Mouse (Mus musculus) forebrain, embryonic 16.5 days (tissue): ENCODE measurements around the gene Ssr2. TPM values are rescaled to one million over a fixed set of nuclear protein-coding genes. Genes with fewer than 3 reads are reported as not detected.

Source experiments
- ATAC-seq: fragments of 200-750 bp; cut with Nextera tagmentation; 2 replicates; pipeline ENCODE4 v1.8.0; 2017; ENCODE audit warnings: mild to moderate bottlenecking, moderate library complexity
- H3K27ac ChIP-seq: fragments of 300-500 bp; sonication (generic); 2 replicates; pipeline ENCODE4 v1.5.1; 2014; ENCODE audit warnings: low read length, control low read depth
- H3K27me3 ChIP-seq: fragments of 300-500 bp; sonication (generic); replicated peaks from 2 replicates; pipeline ENCODE4 v1.6.1; 2014; ENCODE audit warnings: low read length; ENCODE audit not compliant: control insufficient read depth, insufficient read depth
- H3K36me3 ChIP-seq: fragments of 300-500 bp; sonication (generic); 2 replicates; pipeline ENCODE4 v1.6.1; 2014; ENCODE audit not compliant: control insufficient read depth, insufficient read depth
- H3K4me1 ChIP-seq: fragments of 300-500 bp; sonication (generic); replicated peaks from 2 replicates; pipeline ENCODE4 v1.6.1; 2014; ENCODE audit warnings: low read length; ENCODE audit not compliant: control insufficient read depth, insufficient read depth
- H3K4me2 ChIP-seq: fragments of 300-500 bp; sonication (generic); 2 replicates; pipeline ENCODE4 v1.6.1; 2014; ENCODE audit warnings: mild to moderate bottlenecking, low read length, control low read depth
- H3K4me3 ChIP-seq: fragments of 300-500 bp; sonication (generic); replicated peaks from 2 replicates; pipeline ENCODE4 v1.5.1; 2014; ENCODE audit warnings: mild to moderate bottlenecking, low read length, control low read depth
- H3K9ac ChIP-seq: fragments of 300-500 bp; sonication (generic); replicated peaks from 2 replicates; pipeline ENCODE4 v1.6.1; 2014; ENCODE audit warnings: low read depth, low read length, control low read depth
- H3K9me3 ChIP-seq: fragments of 300-500 bp; sonication (generic); 2 replicates; pipeline ENCODE4 v1.6.1; 2016; ENCODE audit warnings: low read length; ENCODE audit not compliant: control insufficient read depth
- WGBS: fragments of 180-500 bp; shearing (Covaris S2); extraction: QIAGEN DNeasy Blood & Tissue Kit; methylation state at CpG from one replicate; pipeline ENCODE4 v1.1.7; 2014; 5-methylcytosine and 5-hydroxymethylcytosine counted together
- polyA plus RNA-seq: library from polyadenylated mRNA; unstranded; fragments of >200 nt; fragmentation: Nextera tagmentation; extraction: Ambion mirVana; gene quantifications from 2 replicates; pipeline ENCODE4 v1.2.1, GENCODE M21; 2015

The Ssr2 gene
- polyA plus RNA-seq, 1 experiment from 2014 or later: 140 TPM

- Histone ChIP-seq H3K9me3 (no peaks in the 10 kb centered on the region), H3K4me2 (no peak overlapping the region), H3K36me3 (no peaks in the 10 kb centered on the region), H3K27ac (no peak overlapping the region), H3K4me3 (no peak overlapping the region), H3K9ac (no peak overlapping the region), H3K4me1 (peaks cover 14% of the 10 kb centered on the region), H3K27me3 (no peaks in the 10 kb centered on the region)
- no peak for ATAC-seq
- 81% methylated on average over 8 of the region's 8 CpGs for WGBS
Observed at GRCm38 (mm10) chr3:88618074-88618871, 42.6 kb downstream of the Ssr2 start.

- 49% methylated on average over 9 of the region's 9 CpGs for WGBS
- no peaks in the 10 kb centered on the region for H3K36me3 ChIP-seq
Observed at GRCm38 (mm10) chr3:88619113-88620097, 43.7 kb downstream of the Ssr2 start.

DNA sequence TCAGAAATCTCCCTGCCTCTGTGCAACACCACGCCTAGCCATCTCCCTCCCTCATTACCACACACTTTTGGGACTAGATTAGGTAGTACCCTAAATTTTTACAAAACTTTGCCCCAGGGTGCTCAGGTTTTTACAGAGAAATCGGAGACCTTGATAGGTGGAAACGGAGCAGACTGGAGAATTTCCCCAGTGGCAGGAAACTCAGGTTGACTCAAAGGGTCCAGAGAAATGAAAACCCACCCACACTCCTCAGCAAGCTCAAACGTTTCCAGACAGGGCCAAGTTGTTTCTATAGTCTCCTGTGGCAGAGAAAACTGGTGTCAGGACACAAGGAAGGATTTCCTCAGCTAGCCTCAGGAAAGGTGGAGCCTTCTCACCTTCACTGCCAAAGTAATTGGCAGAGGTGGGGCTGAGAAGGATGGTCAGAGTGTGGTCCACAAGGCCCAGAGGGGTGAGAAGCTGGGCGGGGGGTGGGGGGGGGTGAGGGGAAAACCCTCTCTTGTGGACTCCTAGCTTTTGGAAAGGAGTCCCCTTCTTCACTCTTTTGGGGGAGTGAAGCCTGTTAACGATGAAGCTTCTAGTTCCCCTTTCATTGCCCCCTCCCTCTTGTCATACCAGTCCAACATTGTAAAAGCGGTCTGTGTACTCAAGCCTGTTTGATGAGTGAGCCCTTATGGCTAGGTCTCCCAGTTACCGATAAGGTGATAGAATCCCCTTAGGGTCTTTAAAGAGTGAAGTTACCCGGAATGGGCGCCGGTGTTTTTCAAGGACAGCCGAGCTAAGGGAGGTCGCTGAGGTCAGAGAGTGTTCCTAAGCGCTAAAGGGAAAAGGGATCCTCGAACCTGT is 44.7 kb downstream of the Ssr2 start:
- H3K4me2 ChIP-seq: peak overlapping the region; percentile 90
- no peaks in the 10 kb centered on the region for H3K36me3 ChIP-seq
- no peaks in the 10 kb centered on the region for H3K27me3 ChIP-seq
- H3K27ac ChIP-seq: peak overlapping the region; percentile 99
- 15% methylated on average over 15 of the region's 15 CpGs for WGBS
- ATAC-seq: no peak
- peak overlapping the region; percentile 99 for H3K9ac ChIP-seq
- H3K4me3 ChIP-seq: peak overlapping the region; percentile 92
- peaks cover 28% of the 10 kb centered on the region for H3K4me1 ChIP-seq
- H3K9me3 ChIP-seq: no peaks in the 10 kb centered on the region

More at GRCm38 (mm10) chr3:88619113-88620097, 43.7 kb downstream of the Ssr2 start:
- ATAC-seq: no peak
- no peak overlapping the region for H3K27ac ChIP-seq
- no peaks in the 10 kb centered on the region for H3K9me3 ChIP-seq
- no peaks in the 10 kb centered on the region for H3K27me3 ChIP-seq
- H3K4me1 ChIP-seq: peaks cover 18% of the 10 kb centered on the region
- H3K4me2 ChIP-seq: no peak overlapping the region
- no peak overlapping the region for H3K9ac ChIP-seq
- H3K4me3 ChIP-seq: no peak overlapping the region

DNA sequence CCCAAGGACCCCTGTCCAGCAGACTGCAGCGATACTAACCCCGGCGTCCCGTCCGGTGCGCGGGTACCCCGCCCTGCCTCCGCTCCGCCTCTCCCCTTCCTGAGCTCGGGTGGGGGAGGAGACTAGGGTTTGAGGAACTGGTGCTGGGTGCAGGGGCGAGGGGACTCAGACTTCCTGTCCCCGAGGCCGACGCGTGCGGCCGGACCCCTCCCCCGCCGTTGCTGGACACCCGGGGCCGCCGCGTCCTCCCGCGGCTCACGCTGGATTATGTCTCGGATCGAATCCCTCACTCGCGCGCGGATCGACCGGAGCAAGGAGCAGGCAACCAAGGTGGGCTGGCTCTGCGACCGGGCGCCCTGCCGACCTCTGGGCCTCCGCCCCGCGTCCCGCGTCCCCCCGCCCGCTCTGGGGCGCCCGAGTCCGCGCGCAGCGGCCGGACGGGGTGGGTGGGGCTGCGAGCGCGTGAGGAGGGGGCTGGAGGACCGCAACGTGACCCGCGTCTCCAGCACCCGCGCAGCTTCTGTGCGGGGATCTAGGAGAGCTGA is 45.4 kb downstream of the Ssr2 start:
- WGBS: under 1% methylated on average over 52 of the region's 64 CpGs
- ATAC-seq: peak; percentile 54
- H3K27ac ChIP-seq: peak overlapping the region; percentile 99

DNA sequence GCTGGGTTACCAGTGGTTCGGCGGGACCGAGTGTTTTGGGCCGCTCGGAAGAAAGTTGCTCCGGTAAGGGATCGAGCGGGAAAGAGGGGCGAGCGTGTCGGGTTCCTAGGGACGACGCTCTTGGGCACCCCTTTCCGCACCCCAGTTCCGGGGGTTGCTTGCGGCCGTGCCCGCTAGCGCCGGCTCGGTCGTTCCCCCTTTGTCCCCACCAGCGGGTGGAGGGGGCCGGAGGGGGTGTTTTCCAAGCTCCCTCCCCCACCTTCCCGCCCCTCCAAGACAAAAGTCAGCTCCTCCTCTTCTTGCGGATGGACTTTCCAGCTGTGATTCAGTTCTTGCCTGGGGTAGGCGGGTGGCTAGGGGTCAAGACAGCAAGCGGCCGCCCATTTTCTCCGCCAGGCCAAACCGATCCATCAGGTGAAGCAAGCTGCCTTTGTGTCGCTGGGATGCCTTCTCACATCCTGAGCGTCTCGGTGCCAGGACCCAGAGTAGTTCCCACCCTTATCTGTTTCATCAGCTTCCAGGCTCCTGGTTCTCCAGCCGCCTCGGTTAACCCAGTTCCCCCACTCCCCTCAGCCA is 45.9 kb downstream of the Ssr2 start:
- 1% methylated on average over 34 of the region's 36 CpGs for WGBS
- Histone ChIP-seq H3K4me2 (peak overlapping the region; percentile 90), H3K9me3 (no peaks in the 10 kb centered on the region), H3K4me3 (peak overlapping the region; percentile 92), H3K4me1 (peaks cover 30% of the 10 kb centered on the region), H3K36me3 (no peaks in the 10 kb centered on the region), H3K27me3 (no peaks in the 10 kb centered on the region), H3K27ac (peak overlapping the region; percentile 99), H3K9ac (peak overlapping the region; percentile 99)
- 0 out of 2 replicates have a peak, but pooled peaks have one; percentile 4 for ATAC-seq

More for the DNA sequence above, 45.4 kb downstream of the Ssr2 start:
- H3K4me3 ChIP-seq: peak overlapping the region; percentile 92
- H3K4me2 ChIP-seq: peak overlapping the region; percentile 90
- peak overlapping the region; percentile 99 for H3K9ac ChIP-seq
- no peaks in the 10 kb centered on the region for H3K27me3 ChIP-seq
- no peaks in the 10 kb centered on the region for H3K9me3 ChIP-seq
- H3K4me1 ChIP-seq: peaks cover 28% of the 10 kb centered on the region
- no peaks in the 10 kb centered on the region for H3K36me3 ChIP-seq

DNA sequence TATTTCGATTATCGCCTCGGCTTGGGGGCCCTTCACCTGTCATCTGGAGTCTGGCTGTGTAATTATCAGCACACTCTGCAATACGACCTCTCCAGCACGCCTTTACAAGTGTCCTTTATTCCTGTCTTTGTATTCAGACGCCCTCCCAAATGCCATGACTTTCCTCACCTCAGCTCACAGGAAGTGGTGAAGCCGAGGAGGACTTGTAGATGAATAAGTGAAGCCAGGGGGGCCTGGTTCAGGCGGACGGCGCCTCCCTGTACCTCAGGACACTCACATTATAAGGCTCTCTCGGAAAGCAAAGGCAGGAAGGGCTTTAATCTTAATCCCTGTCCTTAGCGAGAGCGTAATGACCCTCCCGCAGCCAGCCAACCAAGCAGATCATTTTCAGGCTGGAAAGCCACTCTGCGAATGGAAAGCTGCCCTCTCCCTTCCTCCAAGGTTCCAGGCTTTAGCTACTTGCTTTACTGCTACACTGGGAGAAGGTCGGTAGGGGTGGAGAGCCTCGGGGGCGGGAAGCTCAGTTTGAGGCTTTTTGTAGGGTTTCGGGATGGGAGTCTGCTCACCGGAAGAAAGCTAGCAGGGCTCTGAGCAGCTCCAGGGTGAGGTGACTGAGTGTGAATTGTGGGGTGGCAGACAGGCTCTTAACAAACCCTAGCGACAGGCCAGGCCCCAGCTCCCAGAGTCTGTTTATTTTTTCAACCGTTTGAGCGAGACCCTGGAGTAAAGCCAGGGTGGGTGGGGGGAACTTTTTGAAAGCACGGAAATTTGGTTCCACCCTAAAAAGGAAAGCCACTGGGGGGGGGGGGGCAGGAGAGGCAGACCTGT is 46.7 kb downstream of the Ssr2 start:
- H3K9ac ChIP-seq: peak overlapping the region; percentile 99
- ATAC-seq: peak; percentile 50
- no peaks in the 10 kb centered on the region for H3K27me3 ChIP-seq
- H3K4me3 ChIP-seq: peak overlapping the region; percentile 92
- H3K9me3 ChIP-seq: no peaks in the 10 kb centered on the region
- under 1% methylated on average over 24 of the region's 24 CpGs for WGBS
- H3K4me1 ChIP-seq: peaks cover 35% of the 10 kb centered on the region
- H3K4me2 ChIP-seq: peak overlapping the region; percentile 90
- no peaks in the 10 kb centered on the region for H3K36me3 ChIP-seq
- peak overlapping the region; percentile 99 for H3K27ac ChIP-seq

GRCm38 (mm10) chr3:88622941-88623345 is 47.3 kb downstream of the Ssr2 start:
- Histone ChIP-seq H3K27me3 (no peaks in the 10 kb centered on the region), H3K9ac (peak overlapping the region; percentile 99), H3K4me3 (peak overlapping the region; percentile 92), H3K4me1 (peaks cover 38% of the 10 kb centered on the region), H3K36me3 (no peaks in the 10 kb centered on the region), H3K27ac (peak overlapping the region; percentile 99), H3K9me3 (no peaks in the 10 kb centered on the region), H3K4me2 (peak overlapping the region; percentile 90)
- ATAC-seq: peak; percentile 58
- 2% methylated on average over 4 of the region's 6 CpGs for WGBS
